Mouse (Mus musculus): Measurements from ENCODE around the gene 1810010H24Rik. TPM values are rescaled to one million over a fixed set of nuclear protein-coding genes. Genes with fewer than 3 reads are reported as not detected.
A peak's percentile ranks its signal among the peaks of the same experiment; 100 is the strongest.
"Not testable (repeated sequence)": the region's sequence is repeated elsewhere in the genome, so short reads cannot be mapped to it uniquely, and the experiment has no call there.

Gene 1810010H24Rik
- total RNA-seq, 1 experiment, result 5.7 TPM

GRCm38 (mm10) chr11:107015535-107016187, 9.8 kb upstream of the 1810010H24Rik start:
- TF ChIP-seq ZNF384 (IDR thresholded peaks at IDR 0.05; ENCODE audit: low read depth, low read length), result 0 out of 2 replicates have a peak, but pooled peaks have one; percentile 19
- in situ Hi-C loops (cut with MboI; ENCODE audit: low sequenced_read_pairs in 2 of 2, unreplicated experiment in 2 of 2); DNase-seq (ENCODE audit: low read depth, low spot score); H3K4me3 ChIP-seq (ENCODE audit: insufficient read depth in 1 of 2, low read depth in 1 of 2, low read length in 2 of 2, poor library complexity in 1 of 2, severe bottlenecking in 1 of 2); H3K9me3 ChIP-seq (ENCODE audit: control insufficient read depth, insufficient read depth, low read depth, low read length); H3K27ac ChIP-seq (ENCODE audit: insufficient read depth, low read depth, low read length, poor library complexity, severe bottlenecking); H3K36me3 ChIP-seq (ENCODE audit: control insufficient read depth, insufficient read depth, low read length, poor library complexity, severe bottlenecking); H3K9ac ChIP-seq (ENCODE audit: insufficient read depth, low read depth, low read length, poor library complexity, severe bottlenecking); H3K4me1 ChIP-seq (ENCODE audit: control insufficient read depth in 2 of 2, insufficient read depth in 2 of 2, low read length in 2 of 2, poor library complexity in 1 of 2): not testable (repeated sequence)

- H3K9ac ChIP-seq (ENCODE audit: insufficient read depth, low read depth, low read length, poor library complexity, severe bottlenecking), result no peak overlapping the region
- TF ChIP-seq MAFK (IDR thresholded peaks at IDR 0.05; ENCODE audit: insufficient read depth, low read depth, low read length), result no peak
- TF ChIP-seq ZNF384 (IDR thresholded peaks at IDR 0.05; ENCODE audit: low read depth, low read length), result no peak
- TF ChIP-seq HCFC1 (IDR thresholded peaks at IDR 0.05; ENCODE audit: borderline replicate concordance, insufficient read depth, low read length), result no peak
- no peak for TF ChIP-seq ZC3H11A (IDR thresholded peaks at IDR 0.05; ENCODE audit: borderline replicate concordance, low read depth, low read length)
- TF ChIP-seq CHD2 (IDR thresholded peaks at IDR 0.05; ENCODE audit: low read depth, low read length), result no peak
- in situ Hi-C loops (cut with MboI; ENCODE audit: low sequenced_read_pairs in 2 of 2, unreplicated experiment in 2 of 2), result no loop called here
- no peak for DNase-seq (ENCODE audit: low read depth, low spot score)
- no peaks in the 10 kb centered on the region for H3K9me3 ChIP-seq (ENCODE audit: control insufficient read depth, insufficient read depth, low read depth, low read length)
- H3K36me3 ChIP-seq (ENCODE audit: control insufficient read depth, insufficient read depth, low read length, poor library complexity, severe bottlenecking), result no peaks in the 10 kb centered on the region
- no peak overlapping the region for H3K27ac ChIP-seq (ENCODE audit: insufficient read depth, low read depth, low read length, poor library complexity, severe bottlenecking)
- peaks cover under 1 to 4% of the 10 kb centered on the region in 2 experiments; a peak in 2 of 4 replicates for H3K4me1 ChIP-seq (ENCODE audit: control insufficient read depth in 2 of 2, insufficient read depth in 2 of 2, low read length in 2 of 2, poor library complexity in 1 of 2)
- H3K4me3 ChIP-seq (ENCODE audit: insufficient read depth in 1 of 2, low read depth in 1 of 2, low read length in 2 of 2, poor library complexity in 1 of 2, severe bottlenecking in 1 of 2), result no peak overlapping the region
Measured at GRCm38 (mm10) chr11:107016893-107017292, 8.6 kb upstream of the 1810010H24Rik start.

GRCm38 (mm10) chr11:107017339-107017886, 8.1 kb upstream of the 1810010H24Rik start:
- Histone ChIP-seq H3K36me3 (ENCODE audit: control insufficient read depth, insufficient read depth, low read length, poor library complexity, severe bottlenecking) (no peaks in the 10 kb centered on the region), H3K27ac (ENCODE audit: insufficient read depth, low read depth, low read length, poor library complexity, severe bottlenecking) (no peak overlapping the region), H3K9ac (ENCODE audit: insufficient read depth, low read depth, low read length, poor library complexity, severe bottlenecking) (no peak overlapping the region), H3K4me1 (ENCODE audit: control insufficient read depth in 2 of 2, insufficient read depth in 2 of 2, low read length in 2 of 2, poor library complexity in 1 of 2) (peaks cover 3 to 8% of the 10 kb centered on the region in 2 experiments; a peak in 2 of 4 replicates), H3K9me3 (ENCODE audit: control insufficient read depth, insufficient read depth, low read depth, low read length) (no peaks in the 10 kb centered on the region), H3K4me3 (ENCODE audit: insufficient read depth in 1 of 2, low read depth in 1 of 2, low read length in 2 of 2, poor library complexity in 1 of 2, severe bottlenecking in 1 of 2) (no peak overlapping the region)
- TF ChIP-seq ZC3H11A (IDR thresholded peaks at IDR 0.05; ENCODE audit: borderline replicate concordance, low read depth, low read length) (no peak), HCFC1 (IDR thresholded peaks at IDR 0.05; ENCODE audit: borderline replicate concordance, insufficient read depth, low read length) (no peak), CHD2 (IDR thresholded peaks at IDR 0.05; ENCODE audit: low read depth, low read length) (no peak)
- no peak for DNase-seq (ENCODE audit: low read depth, low spot score)
- in situ Hi-C loops (cut with MboI; ENCODE audit: low sequenced_read_pairs in 2 of 2, unreplicated experiment in 2 of 2), result no loop called here

GRCm38 (mm10) chr11:107018606-107019005, 6.9 kb upstream of the 1810010H24Rik start:
- no peak overlapping the region; the same call in 1 of the 2 replicates for H3K27ac ChIP-seq (ENCODE audit: insufficient read depth, low read depth, low read length, poor library complexity, severe bottlenecking)
- H3K9me3 ChIP-seq (ENCODE audit: control insufficient read depth, insufficient read depth, low read depth, low read length), result no peaks in the 10 kb centered on the region
- TF ChIP-seq HCFC1 (IDR thresholded peaks at IDR 0.05; ENCODE audit: borderline replicate concordance, insufficient read depth, low read length) (no peak), MAFK (IDR thresholded peaks at IDR 0.05; ENCODE audit: insufficient read depth, low read depth, low read length) (no peak), ZC3H11A (IDR thresholded peaks at IDR 0.05; ENCODE audit: borderline replicate concordance, low read depth, low read length) (no peak), CHD2 (IDR thresholded peaks at IDR 0.05; ENCODE audit: low read depth, low read length) (no peak), ZNF384 (IDR thresholded peaks at IDR 0.05; ENCODE audit: low read depth, low read length) (no peak)
- H3K9ac ChIP-seq (ENCODE audit: insufficient read depth, low read depth, low read length, poor library complexity, severe bottlenecking), result no peak overlapping the region
- H3K4me3 ChIP-seq (ENCODE audit: insufficient read depth in 1 of 2, low read depth in 1 of 2, low read length in 2 of 2, poor library complexity in 1 of 2, severe bottlenecking in 1 of 2), result peak overlapping the region in 1 of 2 experiments; percentile 31; a peak in 1 of 4 replicates
- DNase-seq (ENCODE audit: low read depth, low spot score), result peak; percentile 70
- in situ Hi-C loops (cut with MboI; ENCODE audit: low sequenced_read_pairs in 2 of 2, unreplicated experiment in 2 of 2), result no loop called here
- H3K4me1 ChIP-seq (ENCODE audit: control insufficient read depth in 2 of 2, insufficient read depth in 2 of 2, low read length in 2 of 2, poor library complexity in 1 of 2), result peaks cover 3 to 11% of the 10 kb centered on the region in 2 experiments; a peak in 2 of 4 replicates
- H3K36me3 ChIP-seq (ENCODE audit: control insufficient read depth, insufficient read depth, low read length, poor library complexity, severe bottlenecking), result no peaks in the 10 kb centered on the region

All from ES-E14 (cell line).